ENCODE assay signal across 10 mouse cellular contexts in genomic region chr8:35765020-35765419, GRCm38 (mm10). TPM values are rescaled to one million over a fixed set of nuclear protein-coding genes. Genes with fewer than 3 reads are reported as not detected.
DNase-seq lines count a peak whose midpoint lies in the region; ATAC-seq and TF ChIP-seq lines count a peak whose summit lies in the region.
"Had no signal": no experiment of that assay in that cellular context is flagged by ENCODE, and none has a peak within 500 bp of the region (broad histone marks: within the 10 kb centered on the region; RNA-seq: fewer than 3 reads in every experiment).

No protein-coding gene starts in this region.

- ATAC-seq in neural tube, embryonic 11.5 days (ENCODE audit: insufficient read depth, low FRiP score, low TSS enrichment) = no peak
- no peak for ATAC-seq in limb, embryonic 12.5 days (ENCODE audit: insufficient number of reproducible peaks, insufficient read depth, low FRiP score, low TSS enrichment, low read depth)
- ATAC-seq in stomach, postnatal 0 days (ENCODE audit: low FRiP score, low TSS enrichment) = no peak
- no peak for ATAC-seq in megakaryocyte-erythroid progenitor cell, adult 5-6 weeks (replicated peaks; ENCODE audit: low FRiP score, low TSS enrichment, poor library complexity, severe bottlenecking)
- ATAC-seq in cerebellum, adult (ENCODE audit: insufficient number of reproducible peaks, low FRiP score, low TSS enrichment) = no peak

- DNase-seq in cerebellum, adult 2 months = no peak
- no peak for DNase-seq in cerebellum, adult 18-20 months
- DNase-seq in neural tube, embryonic 11.5 days (ENCODE audit: low spot score) = no peak
- no peak for DNase-seq in neural tube, embryonic 10.5 days (ENCODE audit: extremely low spot score, low spot score)
- DNase-seq in stomach, postnatal 0 days (ENCODE audit: low spot score) = no peak

- no peaks in the 10 kb centered on the region; the same call in 1 of the 2 replicates for H3K27me3 ChIP-seq in cerebellum, adult 2 months (ENCODE audit: control insufficient read depth, insufficient read depth, low read length)
- H3K27me3 ChIP-seq in neural tube, embryonic 11.5 days (ENCODE audit: control insufficient read depth, insufficient read depth, low read length) = peaks cover 19% of the 10 kb centered on the region
- peaks cover 41% of the 10 kb centered on the region for H3K27me3 ChIP-seq in limb, embryonic 12.5 days
- H3K27me3 ChIP-seq in stomach, postnatal 0 days (ENCODE audit: control insufficient read depth, insufficient read depth, low read length) = no peaks in the 10 kb centered on the region

- peak overlapping the region; percentile 83 for H3K4me2 ChIP-seq in neural tube, embryonic 11.5 days (ENCODE audit: low read depth)
- peak overlapping the region; percentile 83 for H3K4me2 ChIP-seq in limb, embryonic 12.5 days
- H3K4me2 ChIP-seq in stomach, postnatal 0 days (replicated peaks; ENCODE audit: low read depth) = peak overlapping the region; percentile 71

- no peak overlapping the region for H3K27ac ChIP-seq in cerebellum, adult 2 months (ENCODE audit: insufficient read depth, low read length)
- no peak overlapping the region for H3K27ac ChIP-seq in neural tube, embryonic 11.5 days (ENCODE audit: low read depth, low read length)
- no peak overlapping the region for H3K27ac ChIP-seq in limb, embryonic 12.5 days
- H3K27ac ChIP-seq in stomach, postnatal 0 days (replicated peaks) = no peak overlapping the region

- WGBS in cerebellum, adult 2 months = 8% methylated on average over 9 of the region's 9 CpGs
- WGBS in neural tube, embryonic 11.5 days = 3% methylated on average over 9 of the region's 9 CpGs
- WGBS in limb, embryonic 12.5 days = 4% methylated on average over 9 of the region's 9 CpGs
- WGBS in stomach, postnatal 0 days = 6% methylated on average over 9 of the region's 9 CpGs

- TF ChIP-seq POLR2A in cerebellum, adult 2 months (IDR thresholded peaks at IDR 0.05; ENCODE audit: borderline replicate concordance, insufficient read depth, low read length) = no peak

- no peak for TF ChIP-seq CTCF in cerebellum, adult 2 months (IDR thresholded peaks at IDR 0.05; ENCODE audit: borderline replicate concordance, insufficient read depth, low read depth, low read length)
- no peak for TF ChIP-seq CTCF in stomach, postnatal 0 days (IDR thresholded peaks at IDR 0.05; ENCODE audit: low read depth)

- no peak for TF ChIP-seq EP300 in stomach, postnatal 0 days (optimal IDR thresholded peaks at IDR 0.05)

- no peaks in the 10 kb centered on the region for H3K9me3 ChIP-seq in neural tube, embryonic 11.5 days (ENCODE audit: control insufficient read depth, low read length)
- no peaks in the 10 kb centered on the region for H3K9me3 ChIP-seq in limb, embryonic 12.5 days
- H3K9me3 ChIP-seq in stomach, postnatal 0 days (ENCODE audit: control insufficient read depth, low read length) = no peaks in the 10 kb centered on the region

- no peaks in the 10 kb centered on the region for H3K36me3 ChIP-seq in neural tube, embryonic 11.5 days (ENCODE audit: control insufficient read depth, insufficient read depth, low read length)
- no peaks in the 10 kb centered on the region for H3K36me3 ChIP-seq in limb, embryonic 12.5 days
- H3K36me3 ChIP-seq in stomach, postnatal 0 days (ENCODE audit: control insufficient read depth, insufficient read depth, low read length) = no peaks in the 10 kb centered on the region

- H3K4me3 ChIP-seq in cerebellum, adult 2 months (replicated peaks; ENCODE audit: insufficient read depth, low read depth, low read length) = peak overlapping the region; percentile 13
- peak overlapping the region; percentile 39 for H3K4me3 ChIP-seq in neural tube, embryonic 11.5 days (ENCODE audit: low read depth, low read length)
- peak overlapping the region; percentile 47 for H3K4me3 ChIP-seq in limb, embryonic 12.5 days (replicated peaks)
- H3K4me3 ChIP-seq in stomach, postnatal 0 days (ENCODE audit: low read depth, low read length) = peak overlapping the region; percentile 35

- no peak overlapping the region for H3K9ac ChIP-seq in neural tube, embryonic 11.5 days (ENCODE audit: low read length)
- no peak overlapping the region for H3K9ac ChIP-seq in limb, embryonic 12.5 days (replicated peaks)
- no peak overlapping the region for H3K9ac ChIP-seq in stomach, postnatal 0 days (ENCODE audit: low read length)

- peaks cover 6% of the 10 kb centered on the region; the same call in 1 of the 2 replicates for H3K4me1 ChIP-seq in cerebellum, adult 2 months (ENCODE audit: control insufficient read depth, insufficient read depth, low read length)
- H3K4me1 ChIP-seq in neural tube, embryonic 11.5 days (ENCODE audit: control insufficient read depth, insufficient read depth, low read length) = no peaks in the 10 kb centered on the region; the same call in 1 of the 2 replicates
- peaks cover 10% of the 10 kb centered on the region; the same call in 1 of the 2 replicates for H3K4me1 ChIP-seq in limb, embryonic 12.5 days (replicated peaks)
- 0 out of 2 replicates have a peak, but pooled peaks cover 2% of the 10 kb centered on the region for H3K4me1 ChIP-seq in stomach, postnatal 0 days (replicated peaks; ENCODE audit: control insufficient read depth, insufficient read depth)

RNA-seq across cellular contexts. Expression of gene Gm19410, which starts 0.6 kb away (rescaled TPM):
- polyA plus RNA-seq in cerebellum, adult 2 months (2012; rRNA removed) = 0.13 and 0.14 TPM in 2 replicates
- polyA plus RNA-seq in neural tube, embryonic 11.5 days (2014; fragmentation: Nextera tagmentation; extraction: Ambion mirVana) = 0.07 TPM in 1 of 2 replicates, not detected in the other
- polyA plus RNA-seq in limb, embryonic 12.5 days (2016; fragmentation: Nextera tagmentation; extraction: Ambion mirVana) = 0.11 and 0.12 TPM in 2 replicates
- not detected in 2 replicates for polyA plus RNA-seq in stomach, postnatal 0 days (2015; fragmentation: Nextera tagmentation; extraction: Ambion mirVana)
- not detected in 2 replicates for total RNA-seq in megakaryocyte-erythroid progenitor cell, adult 5-6 weeks (2014; fragmentation: Nextera tagmentation)
- total RNA-seq in megakaryocyte-erythroid progenitor cell, adult 5-6 weeks (2017) = not detected in 2 replicates
- total RNA-seq: adrenal gland, postnatal 36 days; monocyte, adult 5-6 weeks had no signal
